Mouse (Mus musculus): ENCODE data around the gene Topbp1. TPM values are rescaled to one million over a fixed set of nuclear protein-coding genes. Genes with fewer than 3 reads are reported as not detected.

The Topbp1 gene
- polyA plus RNA-seq, 1 experiment from 2014 or later, result 33.1 TPM

- ATAC-seq (replicated peaks; ENCODE audit: low FRiP score, low read depth) (no peak), DNase-seq (ENCODE audit: low spot score) (no peak)
- Histone ChIP-seq H3K27ac (no peak overlapping the region), H3K9me3 (replicated peaks; ENCODE audit: low read length) (no peaks in the 10 kb centered on the region), H3K4me2 (ENCODE audit: low read length) (no peak overlapping the region), H3K4me1 (replicated peaks; ENCODE audit: insufficient read depth, low read length) (peaks cover 6% of the 10 kb centered on the region; the same call in 1 of the 2 replicates), H3K36me3 (ENCODE audit: insufficient read depth, low read length) (peaks cover 33% of the 10 kb centered on the region; the same call in 1 of the 2 replicates), H3K4me3 (replicated peaks; ENCODE audit: low read depth, low read length) (no peak overlapping the region), H3K9ac (ENCODE audit: low read depth, low read length) (no peak overlapping the region), H3K27me3 (ENCODE audit: insufficient read depth, low read length) (no peaks in the 10 kb centered on the region)
- 87% methylated on average over 4 of the region's 4 CpGs for WGBS
- TF ChIP-seq CTCF (IDR thresholded peaks at IDR 0.05; ENCODE audit: low read depth), result no peak
Observed at GRCm38 (mm10) chr9:103358545-103358944, 53.5 kb downstream of the Topbp1 start.

GRCm38 (mm10) chr9:103360642-103361041, 55.6 kb downstream of the Topbp1 start:
- no peak for TF ChIP-seq CTCF (IDR thresholded peaks at IDR 0.05; ENCODE audit: low read depth)
- Histone ChIP-seq H3K4me1 (replicated peaks; ENCODE audit: insufficient read depth, low read length) (peaks cover 8% of the 10 kb centered on the region; the same call in 1 of the 2 replicates), H3K4me3 (replicated peaks; ENCODE audit: low read depth, low read length) (no peak overlapping the region), H3K36me3 (ENCODE audit: insufficient read depth, low read length) (peaks cover 33% of the 10 kb centered on the region; the same call in 1 of the 2 replicates), H3K27ac (no peak overlapping the region), H3K4me2 (ENCODE audit: low read length) (no peak overlapping the region), H3K27me3 (ENCODE audit: insufficient read depth, low read length) (no peaks in the 10 kb centered on the region), H3K9ac (ENCODE audit: low read depth, low read length) (no peak overlapping the region), H3K9me3 (replicated peaks; ENCODE audit: low read length) (no peaks in the 10 kb centered on the region)
- WGBS, result 65% methylated on average over 2 of the region's 2 CpGs
- ATAC-seq (replicated peaks; ENCODE audit: low FRiP score, low read depth), result no peak
- no peak for DNase-seq (ENCODE audit: low spot score)

- Histone ChIP-seq H3K9me3 (replicated peaks; ENCODE audit: low read length) (no peaks in the 10 kb centered on the region), H3K4me1 (replicated peaks; ENCODE audit: insufficient read depth, low read length) (peaks cover 15% of the 10 kb centered on the region; the same call in 1 of the 2 replicates), H3K27me3 (ENCODE audit: insufficient read depth, low read length) (no peaks in the 10 kb centered on the region), H3K9ac (ENCODE audit: low read depth, low read length) (peak overlapping the region; percentile 95; the same call in 1 of the 2 replicates), H3K27ac (no peak overlapping the region), H3K4me3 (replicated peaks; ENCODE audit: low read depth, low read length) (peak overlapping the region; percentile 78; the same call in 1 of the 2 replicates), H3K36me3 (ENCODE audit: insufficient read depth, low read length) (peaks cover 19% of the 10 kb centered on the region; the same call in 1 of the 2 replicates), H3K4me2 (ENCODE audit: low read length) (peak overlapping the region; percentile 86)
- ATAC-seq (replicated peaks; ENCODE audit: low FRiP score, low read depth) (no peak), DNase-seq (ENCODE audit: low spot score) (no peak)
- 46% methylated on average over 6 of the region's 6 CpGs for WGBS
- TF ChIP-seq CTCF (IDR thresholded peaks at IDR 0.05; ENCODE audit: low read depth), result no peak
Observed at GRCm38 (mm10) chr9:103363088-103363487, 58.1 kb downstream of the Topbp1 start.

GRCm38 (mm10) chr9:103363730-103364417, 58.9 kb downstream of the Topbp1 start:
- no peaks in the 10 kb centered on the region for H3K9me3 ChIP-seq (replicated peaks; ENCODE audit: low read length)
- ATAC-seq (replicated peaks; ENCODE audit: low FRiP score, low read depth), result no peak
- no peak for TF ChIP-seq CTCF (IDR thresholded peaks at IDR 0.05; ENCODE audit: low read depth)
- H3K4me1 ChIP-seq (replicated peaks; ENCODE audit: insufficient read depth, low read length), result peaks cover 15% of the 10 kb centered on the region; the same call in 1 of the 2 replicates
- peak overlapping the region; percentile 78 for H3K4me3 ChIP-seq (replicated peaks; ENCODE audit: low read depth, low read length)
- DNase-seq (ENCODE audit: low spot score), result peak; percentile 67
- peak overlapping the region; percentile 95 for H3K9ac ChIP-seq (ENCODE audit: low read depth, low read length)
- H3K4me2 ChIP-seq (ENCODE audit: low read length), result peak overlapping the region; percentile 86
- H3K27ac ChIP-seq, result 0 out of 2 replicates have a peak overlapping the region, but pooled peaks have one; percentile 97
- H3K27me3 ChIP-seq (ENCODE audit: insufficient read depth, low read length), result no peaks in the 10 kb centered on the region
- 2% methylated on average over 21 of the region's 21 CpGs for WGBS
- H3K36me3 ChIP-seq (ENCODE audit: insufficient read depth, low read length), result peaks cover 13% of the 10 kb centered on the region; the same call in 1 of the 2 replicates

- Histone ChIP-seq H3K4me1 (replicated peaks; ENCODE audit: insufficient read depth, low read length) (peaks cover 15% of the 10 kb centered on the region; the same call in 1 of the 2 replicates), H3K9ac (ENCODE audit: low read depth, low read length) (peak overlapping the region; percentile 95), H3K36me3 (ENCODE audit: insufficient read depth, low read length) (peaks cover 13% of the 10 kb centered on the region; the same call in 1 of the 2 replicates), H3K4me3 (replicated peaks; ENCODE audit: low read depth, low read length) (peak overlapping the region; percentile 78), H3K27ac (peak overlapping the region; percentile 97), H3K27me3 (ENCODE audit: insufficient read depth, low read length) (no peaks in the 10 kb centered on the region), H3K4me2 (ENCODE audit: low read length) (peak overlapping the region; percentile 86), H3K9me3 (replicated peaks; ENCODE audit: low read length) (no peaks in the 10 kb centered on the region)
- WGBS, result 3% methylated on average over 68 of the region's 94 CpGs
- no peak for TF ChIP-seq CTCF (IDR thresholded peaks at IDR 0.05; ENCODE audit: low read depth)
- DNase-seq (ENCODE audit: low spot score) (peak; percentile 55), ATAC-seq (replicated peaks; ENCODE audit: low FRiP score, low read depth) (peak; percentile 26)
Observed at GRCm38 (mm10) chr9:103364601-103365289, 59.7 kb downstream of the Topbp1 start.

All from kidney, postnatal 0 days (tissue).